Mouse (Mus musculus): ENCODE measurements at regions not wholly inside any gene's neighbourhood (a gene's known extent, or its start where the extent isn't known, plus 50 kb on each side); places are given as distances from the start of the nearest gene placed in this dataset.

DNA sequence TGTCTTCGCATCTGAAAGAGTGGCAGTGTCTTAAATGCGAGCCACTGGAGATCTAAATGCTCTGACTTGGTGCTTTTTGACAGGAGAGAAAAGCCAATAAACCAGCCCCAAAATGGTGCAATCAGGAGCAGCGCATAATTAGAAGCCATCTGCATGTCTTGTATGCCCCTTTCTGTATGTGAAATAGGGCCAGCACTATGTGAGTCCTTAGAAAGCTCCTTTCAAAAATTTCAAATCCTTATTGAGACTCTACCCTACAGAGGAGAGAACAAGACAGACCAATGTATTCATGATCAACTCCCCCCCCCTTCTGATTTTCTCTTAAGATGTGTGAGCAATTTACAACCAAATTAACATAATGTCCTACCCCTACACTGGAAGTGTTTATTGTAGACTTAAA lies 86.6 kb upstream of the Lcorl start:
- intact Hi-C loops (cut with DNase I): no loop called here
- DNase-seq: no peak

DNA sequence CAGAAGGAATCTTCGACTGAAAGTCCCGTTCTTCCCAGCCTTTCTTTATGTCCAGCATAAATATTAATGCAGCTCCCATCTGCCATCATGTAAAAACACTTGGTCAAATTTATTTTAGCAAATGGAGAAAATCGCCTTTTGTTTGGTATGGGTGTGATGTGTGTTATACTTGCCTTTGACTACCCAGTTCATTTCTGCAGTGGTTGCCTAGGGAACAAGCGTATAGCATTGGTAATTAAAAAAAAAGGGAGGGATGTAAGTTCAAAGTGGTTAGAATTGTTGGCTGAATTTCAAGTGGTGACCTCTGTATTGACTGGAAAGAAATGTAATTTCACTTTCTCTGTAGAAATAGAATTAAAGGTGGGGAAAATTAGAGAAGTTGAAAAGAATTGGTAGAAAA lies 75.6 kb upstream of the Lcorl start:
- no peak for DNase-seq
- intact Hi-C loops (cut with DNase I): no loop called here

DNA sequence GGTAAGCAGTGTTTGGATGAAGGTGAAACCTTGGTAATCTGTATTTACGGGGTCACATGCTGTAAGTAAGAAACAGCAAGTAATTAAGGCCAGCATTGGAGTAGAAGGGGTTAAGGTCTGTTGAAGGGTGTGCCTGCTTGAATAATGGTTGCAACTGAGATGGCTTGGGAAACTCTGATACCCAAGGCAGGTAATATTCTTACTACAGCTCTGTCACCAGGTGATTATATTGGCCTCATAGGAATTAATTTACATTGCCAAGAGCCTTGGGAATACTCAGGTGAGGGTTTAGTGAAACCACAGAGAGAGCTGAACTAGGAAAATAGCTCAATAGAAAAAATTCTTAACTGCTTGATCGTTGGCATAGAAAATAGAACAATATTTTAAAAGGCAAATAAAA lies 73.8 kb upstream of the Lcorl start:
- intact Hi-C loops (cut with DNase I): no loop called here

DNA sequence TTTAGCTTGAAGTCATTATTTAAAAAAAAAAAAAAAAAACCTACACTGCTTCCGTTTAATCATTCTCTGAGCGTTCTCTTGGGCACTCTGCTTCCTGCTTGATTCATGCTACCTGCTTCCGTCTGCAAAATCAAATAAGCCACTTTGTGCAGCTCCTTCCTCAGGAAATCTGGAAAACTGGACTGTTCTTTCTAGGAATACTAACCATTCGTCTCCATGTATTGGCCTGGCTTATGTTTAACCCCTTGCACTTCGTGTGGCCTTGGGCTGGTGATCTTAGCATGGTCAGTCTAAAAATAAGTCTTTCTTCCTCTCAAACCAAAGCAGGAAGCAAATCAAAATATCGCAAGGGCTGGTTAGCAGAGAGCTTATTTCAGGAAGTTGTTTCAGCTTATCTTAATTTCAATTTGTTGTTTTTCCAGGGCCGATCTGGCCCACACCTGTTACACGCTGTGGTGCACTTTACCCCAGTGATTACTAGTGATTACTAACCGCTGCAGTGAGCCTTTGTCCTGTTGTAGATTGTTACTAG lies 68.5 kb upstream of the Lcorl start:
- DNase-seq: peak; percentile 20 to 34
- intact Hi-C loops (cut with DNase I): loop anchor here (5.0 kb wide), 3 partner anchors 69 to 421 kb away; partner anchors contain the start of gene Lcorl

More for the DNA sequence above, 73.8 kb upstream of the Lcorl start:
- no peak for DNase-seq

DNA sequence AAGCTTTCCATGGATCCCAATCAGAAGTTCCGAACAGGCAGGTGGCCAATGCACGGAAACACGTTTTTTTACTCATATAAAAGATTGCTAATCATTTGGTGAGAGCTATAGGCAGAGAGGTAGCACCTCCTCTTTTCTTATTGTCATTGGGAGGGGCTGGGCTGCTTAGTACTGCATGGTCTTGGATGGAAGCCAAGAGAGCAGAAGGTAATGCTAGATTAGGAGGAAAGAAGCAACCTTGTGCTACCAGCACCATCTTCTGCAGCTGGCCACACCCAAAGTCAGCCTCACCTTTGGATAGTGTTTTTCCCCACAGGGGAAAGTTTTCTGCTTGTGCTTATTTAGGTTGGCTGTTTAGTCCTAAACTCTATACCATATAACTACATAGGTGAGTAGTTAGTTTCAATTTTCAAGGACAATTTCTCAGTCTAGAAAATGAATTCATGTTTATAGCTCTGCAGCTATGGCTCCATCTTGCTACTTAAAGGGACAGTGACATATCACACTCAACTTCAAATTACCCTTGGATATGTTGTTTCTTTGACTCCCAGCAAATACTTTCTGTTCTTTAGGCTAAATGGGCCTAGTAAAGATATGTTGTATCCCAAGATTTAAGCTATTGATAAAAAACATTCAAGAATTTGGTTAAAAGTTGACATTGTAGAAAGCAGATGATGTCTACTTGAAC lies 66.6 kb upstream of the Lcorl start:
- intact Hi-C loops (cut with DNase I): loop anchor here (5.0 kb wide), 1 partner anchor 167 kb away; no protein-coding TSS in a partner anchor
- no peak for DNase-seq

Measured in heart, postnatal 10 days (tissue).